Mouse (Mus musculus): Measurements from ENCODE around the gene Chst8.

Gene Chst8

DNA sequence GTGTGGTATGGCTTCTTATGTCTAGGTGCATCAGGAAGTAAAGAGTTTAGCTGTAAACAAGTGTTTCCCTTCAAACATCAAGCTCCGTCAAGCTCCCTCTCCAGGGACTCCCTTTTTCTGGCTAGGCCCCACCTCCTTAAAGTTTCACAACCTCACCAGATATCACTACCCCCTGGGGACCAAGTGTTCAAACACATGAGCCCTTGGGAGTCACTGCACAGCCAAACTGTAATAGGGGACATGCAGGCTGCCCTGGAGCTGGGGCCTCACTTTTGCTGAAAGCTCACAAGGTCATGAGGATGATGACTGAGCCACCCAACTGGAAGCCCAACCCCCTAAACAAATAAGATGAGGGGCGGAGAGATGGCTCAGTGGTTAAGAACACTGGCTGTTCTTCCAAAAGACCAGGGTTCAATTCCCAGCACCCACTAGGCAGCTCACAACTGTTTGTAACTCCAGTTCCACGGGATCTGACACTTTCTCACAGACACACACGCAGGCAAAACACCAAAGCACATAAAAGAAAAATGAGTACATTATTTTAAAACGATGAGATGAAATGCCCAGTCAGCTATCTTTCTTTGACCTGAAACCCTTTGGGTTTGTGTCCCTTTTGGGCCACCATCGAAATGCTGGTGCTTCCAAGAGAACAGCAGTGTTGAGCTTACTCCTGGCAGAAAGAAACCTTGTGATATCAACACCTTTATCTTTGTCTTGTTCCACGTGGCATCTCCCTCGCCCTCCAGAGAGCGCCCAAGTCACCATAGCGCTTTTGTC, 179.4 kb downstream of the Chst8 start:
- DNase-seq (ENCODE audit: low read depth, low spot score): no peak

GRCm38 (mm10) chr7:34630211-34631085, 182.1 kb downstream of the Chst8 start:
- DNase-seq (ENCODE audit: low read depth, low spot score): peak; percentile 77

DNA sequence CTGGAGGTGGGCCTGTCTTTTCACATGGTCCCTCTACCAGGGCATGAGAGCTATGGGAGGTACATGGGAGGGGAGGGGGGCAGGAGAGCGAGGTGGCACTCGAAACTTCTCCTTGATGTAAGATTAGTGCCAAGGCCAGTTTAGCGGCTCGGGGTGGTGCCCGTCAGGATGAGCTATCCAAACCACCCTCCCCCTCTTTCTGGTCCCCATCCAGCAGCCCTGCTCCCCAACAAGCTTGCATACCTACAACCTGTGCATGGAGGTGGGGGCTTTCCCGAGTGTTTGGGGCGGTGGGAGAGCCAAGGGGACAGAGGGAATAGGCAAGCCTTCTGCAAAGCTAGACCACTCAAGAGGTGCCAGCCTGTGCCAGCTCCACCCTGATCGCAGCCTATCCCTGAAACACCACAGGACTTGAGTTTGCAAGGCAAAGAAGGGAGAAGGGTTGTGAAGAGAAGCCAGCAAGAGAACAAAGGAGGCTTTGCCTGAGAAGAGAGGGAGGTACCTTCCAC, 182.8 kb downstream of the Chst8 start:
- DNase-seq (ENCODE audit: low read depth, low spot score): peak; percentile 69
